Mouse (Mus musculus): Measurements from ENCODE around the gene Dgkg. TPM values are rescaled to one million over a fixed set of nuclear protein-coding genes. Genes with fewer than 3 reads are reported as not detected.

The Dgkg gene
- polyA plus RNA-seq, 1 experiment: 0.40 TPM

DNA sequence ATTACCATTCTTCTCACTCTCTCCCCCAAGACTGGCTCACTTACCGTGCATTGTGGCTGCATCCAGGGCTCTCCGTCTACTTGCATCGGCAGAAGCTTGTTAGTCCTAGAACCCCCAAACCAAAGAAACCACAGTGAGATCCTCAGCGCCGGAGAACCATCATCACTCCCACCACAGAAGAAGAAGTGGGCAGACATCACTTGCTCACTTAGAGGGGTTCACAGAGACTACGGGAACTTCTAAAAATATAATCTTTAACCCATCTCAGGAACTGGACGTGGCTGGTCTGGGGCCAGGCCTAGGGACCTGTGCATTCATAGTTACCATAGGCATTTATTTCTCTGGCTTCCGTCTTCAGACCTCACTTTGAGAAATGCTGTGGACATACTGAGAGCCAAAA is 177.7 kb downstream of the Dgkg start:
- Histone ChIP-seq H3K36me3 (ENCODE audit: control insufficient read depth, insufficient read depth, low read length) (no peaks in the 10 kb centered on the region), H3K4me3 (ENCODE audit: extremely low read depth, insufficient read depth, insufficient read length) (no peak overlapping the region), H3K27me3 (ENCODE audit: control insufficient read depth, insufficient read depth, low read length) (no peaks in the 10 kb centered on the region), H3K27ac (ENCODE audit: insufficient read depth, low read length) (no peak overlapping the region), H3K4me1 (ENCODE audit: control insufficient read depth, insufficient read depth, insufficient read length) (no peaks in the 10 kb centered on the region)
- TF ChIP-seq CTCF (IDR thresholded peaks at IDR 0.05; ENCODE audit: extremely low read depth, insufficient read depth, insufficient read length, insufficient replicate concordance) (no peak), POLR2A (IDR thresholded peaks at IDR 0.05; ENCODE audit: low read depth, low read length) (no peak)
- WGBS: 34% methylated on average over 8 of the region's 8 CpGs
- DNase-seq (ENCODE audit: low read depth in 1 of 2, low spot score in 2 of 2): no peak

DNA sequence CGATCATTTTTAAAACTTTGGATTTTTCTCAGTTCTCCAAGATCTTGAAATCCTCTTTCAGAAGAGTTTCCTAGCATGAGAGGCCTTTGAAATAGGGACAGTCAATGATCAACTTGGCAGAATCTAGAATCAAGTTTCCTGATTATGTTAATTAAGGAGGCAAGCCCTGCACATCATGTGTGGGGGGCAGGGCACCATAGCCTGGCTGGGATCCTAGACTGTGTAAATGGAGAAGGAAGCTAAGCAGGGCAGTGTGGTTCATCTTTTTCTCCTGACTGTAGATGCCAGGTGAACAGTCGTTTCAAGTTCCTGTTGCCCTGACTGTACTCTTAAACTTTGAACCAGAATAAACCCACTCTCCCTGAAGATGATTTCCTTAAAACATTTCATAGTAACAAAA is 185.3 kb downstream of the Dgkg start:
- H3K36me3 ChIP-seq (ENCODE audit: control insufficient read depth, insufficient read depth, low read length): no peaks in the 10 kb centered on the region
- no peak for TF ChIP-seq POLR2A (IDR thresholded peaks at IDR 0.05; ENCODE audit: low read depth, low read length)
- TF ChIP-seq CTCF (IDR thresholded peaks at IDR 0.05; ENCODE audit: extremely low read depth, insufficient read depth, insufficient read length, insufficient replicate concordance): no peak
- no peak overlapping the region for H3K4me3 ChIP-seq (ENCODE audit: extremely low read depth, insufficient read depth, insufficient read length)
- no peak overlapping the region for H3K27ac ChIP-seq (ENCODE audit: insufficient read depth, low read length)
- 54% methylated on average over 2 of the region's 2 CpGs for WGBS
- H3K27me3 ChIP-seq (ENCODE audit: control insufficient read depth, insufficient read depth, low read length): no peaks in the 10 kb centered on the region
- H3K4me1 ChIP-seq (ENCODE audit: control insufficient read depth, insufficient read depth, insufficient read length): peaks cover 2% of the 10 kb centered on the region; the same call in 1 of the 2 replicates
- no peak for DNase-seq (ENCODE audit: low read depth in 1 of 2, low spot score in 2 of 2)

DNA sequence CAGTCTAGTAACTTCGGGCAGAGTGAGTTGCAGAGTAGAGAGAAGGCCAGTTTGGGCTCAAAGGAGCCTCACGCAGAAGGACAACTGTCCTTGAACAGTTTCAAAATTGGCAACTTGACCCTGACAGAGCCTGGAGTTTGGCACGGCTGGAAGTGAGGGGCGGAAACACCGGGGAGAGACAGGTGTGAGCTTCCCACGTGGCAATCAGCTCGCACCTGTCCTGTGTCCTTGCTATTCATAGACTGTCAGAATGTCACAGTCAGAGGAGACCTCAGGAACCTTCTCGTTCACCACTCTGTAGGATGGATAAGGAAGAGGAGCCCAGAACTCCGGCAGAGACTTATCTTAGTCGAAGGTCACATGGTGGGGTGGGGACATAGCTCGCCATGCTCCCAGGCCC is 187.6 kb downstream of the Dgkg start:
- WGBS: 70% methylated on average over 11 of the region's 11 CpGs
- no peak for TF ChIP-seq POLR2A (IDR thresholded peaks at IDR 0.05; ENCODE audit: low read depth, low read length)
- no peak for TF ChIP-seq CTCF (IDR thresholded peaks at IDR 0.05; ENCODE audit: extremely low read depth, insufficient read depth, insufficient read length, insufficient replicate concordance)
- Histone ChIP-seq H3K36me3 (ENCODE audit: control insufficient read depth, insufficient read depth, low read length) (no peaks in the 10 kb centered on the region), H3K4me1 (ENCODE audit: control insufficient read depth, insufficient read depth, insufficient read length) (peaks cover 2% of the 10 kb centered on the region; the same call in 1 of the 2 replicates), H3K27ac (ENCODE audit: insufficient read depth, low read length) (no peak overlapping the region), H3K27me3 (ENCODE audit: control insufficient read depth, insufficient read depth, low read length) (no peaks in the 10 kb centered on the region), H3K4me3 (ENCODE audit: extremely low read depth, insufficient read depth, insufficient read length) (no peak overlapping the region)
- no peak for DNase-seq (ENCODE audit: low read depth in 1 of 2, low spot score in 2 of 2)

- Histone ChIP-seq H3K27ac (ENCODE audit: insufficient read depth, low read length) (no peak overlapping the region), H3K4me1 (ENCODE audit: control insufficient read depth, insufficient read depth, insufficient read length) (peaks cover 2% of the 10 kb centered on the region; the same call in 1 of the 2 replicates), H3K4me3 (ENCODE audit: extremely low read depth, insufficient read depth, insufficient read length) (no peak overlapping the region), H3K27me3 (ENCODE audit: control insufficient read depth, insufficient read depth, low read length) (no peaks in the 10 kb centered on the region), H3K36me3 (ENCODE audit: control insufficient read depth, insufficient read depth, low read length) (no peaks in the 10 kb centered on the region)
- no peak for DNase-seq (ENCODE audit: low read depth in 1 of 2, low spot score in 2 of 2)
- WGBS: 82% methylated on average over 2 of the region's 2 CpGs
- TF ChIP-seq POLR2A (IDR thresholded peaks at IDR 0.05; ENCODE audit: low read depth, low read length) (no peak), CTCF (IDR thresholded peaks at IDR 0.05; ENCODE audit: extremely low read depth, insufficient read depth, insufficient read length, insufficient replicate concordance) (no peak)
Observed at GRCm38 (mm10) chr16:22467111-22467510, 189.9 kb downstream of the Dgkg start.

- 25% methylated on average over 11 of the region's 11 CpGs for WGBS
- H3K4me1 ChIP-seq (ENCODE audit: control insufficient read depth, insufficient read depth, insufficient read length): peaks cover 2% of the 10 kb centered on the region; the same call in 1 of the 2 replicates
- H3K27me3 ChIP-seq (ENCODE audit: control insufficient read depth, insufficient read depth, low read length): no peaks in the 10 kb centered on the region
- no peak overlapping the region for H3K4me3 ChIP-seq (ENCODE audit: extremely low read depth, insufficient read depth, insufficient read length)
- peak; percentile 52 to 62 for DNase-seq (ENCODE audit: low read depth in 1 of 2, low spot score in 2 of 2)
- no peak overlapping the region for H3K27ac ChIP-seq (ENCODE audit: insufficient read depth, low read length)
- no peak for TF ChIP-seq POLR2A (IDR thresholded peaks at IDR 0.05; ENCODE audit: low read depth, low read length)
- TF ChIP-seq CTCF (IDR thresholded peaks at IDR 0.05; ENCODE audit: extremely low read depth, insufficient read depth, insufficient read length, insufficient replicate concordance): no peak
- no peaks in the 10 kb centered on the region for H3K36me3 ChIP-seq (ENCODE audit: control insufficient read depth, insufficient read depth, low read length)
Observed at GRCm38 (mm10) chr16:22466381-22466780, 190.6 kb downstream of the Dgkg start.

DNA sequence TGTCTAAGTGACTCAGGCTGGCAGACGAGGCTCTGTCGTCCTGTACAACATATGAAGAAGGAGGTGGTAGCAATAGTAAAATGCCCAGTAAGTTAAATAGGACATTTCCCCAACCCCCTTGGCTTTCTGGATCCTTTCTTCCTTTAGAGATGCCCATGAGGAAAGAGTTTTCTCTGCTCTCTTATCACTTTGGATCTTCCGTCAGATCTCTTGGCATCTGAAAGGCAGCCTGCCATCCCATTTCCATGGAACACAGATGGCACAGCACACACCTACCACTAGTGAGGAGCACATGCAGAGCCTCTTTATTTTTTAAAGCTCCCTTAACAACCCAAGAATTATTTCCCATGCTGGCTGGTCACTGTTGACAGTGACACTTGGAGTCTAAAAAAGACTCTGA is 194.8 kb downstream of the Dgkg start:
- TF ChIP-seq POLR2A (IDR thresholded peaks at IDR 0.05; ENCODE audit: low read depth, low read length) (no peak), CTCF (IDR thresholded peaks at IDR 0.05; ENCODE audit: extremely low read depth, insufficient read depth, insufficient read length, insufficient replicate concordance) (no peak)
- WGBS: 40% methylated on average over 3 of the region's 3 CpGs
- DNase-seq (ENCODE audit: low read depth in 1 of 2, low spot score in 2 of 2): no peak
- H3K4me1 ChIP-seq (ENCODE audit: control insufficient read depth, insufficient read depth, insufficient read length): no peaks in the 10 kb centered on the region
- H3K36me3 ChIP-seq (ENCODE audit: control insufficient read depth, insufficient read depth, low read length): no peaks in the 10 kb centered on the region
- no peak overlapping the region for H3K27ac ChIP-seq (ENCODE audit: insufficient read depth, low read length)
- H3K27me3 ChIP-seq (ENCODE audit: control insufficient read depth, insufficient read depth, low read length): no peaks in the 10 kb centered on the region
- no peak overlapping the region for H3K4me3 ChIP-seq (ENCODE audit: extremely low read depth, insufficient read depth, insufficient read length)

- Histone ChIP-seq H3K27ac (ENCODE audit: insufficient read depth, low read length) (no peak overlapping the region), H3K4me1 (ENCODE audit: control insufficient read depth, insufficient read depth, insufficient read length) (no peaks in the 10 kb centered on the region), H3K36me3 (ENCODE audit: control insufficient read depth, insufficient read depth, low read length) (no peaks in the 10 kb centered on the region), H3K27me3 (ENCODE audit: control insufficient read depth, insufficient read depth, low read length) (no peaks in the 10 kb centered on the region), H3K4me3 (ENCODE audit: extremely low read depth, insufficient read depth, insufficient read length) (no peak overlapping the region)
- 12% methylated on average over 6 of the region's 6 CpGs for WGBS
- DNase-seq (ENCODE audit: low read depth in 1 of 2, low spot score in 2 of 2): no peak
- TF ChIP-seq POLR2A (IDR thresholded peaks at IDR 0.05; ENCODE audit: low read depth, low read length) (no peak), CTCF (IDR thresholded peaks at IDR 0.05; ENCODE audit: extremely low read depth, insufficient read depth, insufficient read length, insufficient replicate concordance) (no peak)
Observed at GRCm38 (mm10) chr16:22461728-22462127, 195.3 kb downstream of the Dgkg start.

Data from spleen, adult 2 months (tissue).